Mouse (Mus musculus) cerebellum, adult (tissue): Measurements from ENCODE around the gene Chmp6.

ENCODE experiments used
- ATAC-seq: cut with Nextera tagmentation; 2 replicates; pipeline ENCODE4 v1.9.2; 2017; ENCODE audit warnings: mild to moderate bottlenecking, moderate library complexity, mixed read lengths; ENCODE audit not compliant: insufficient number of reproducible peaks, low FRiP score, low TSS enrichment

Chmp6 gene

DNA sequence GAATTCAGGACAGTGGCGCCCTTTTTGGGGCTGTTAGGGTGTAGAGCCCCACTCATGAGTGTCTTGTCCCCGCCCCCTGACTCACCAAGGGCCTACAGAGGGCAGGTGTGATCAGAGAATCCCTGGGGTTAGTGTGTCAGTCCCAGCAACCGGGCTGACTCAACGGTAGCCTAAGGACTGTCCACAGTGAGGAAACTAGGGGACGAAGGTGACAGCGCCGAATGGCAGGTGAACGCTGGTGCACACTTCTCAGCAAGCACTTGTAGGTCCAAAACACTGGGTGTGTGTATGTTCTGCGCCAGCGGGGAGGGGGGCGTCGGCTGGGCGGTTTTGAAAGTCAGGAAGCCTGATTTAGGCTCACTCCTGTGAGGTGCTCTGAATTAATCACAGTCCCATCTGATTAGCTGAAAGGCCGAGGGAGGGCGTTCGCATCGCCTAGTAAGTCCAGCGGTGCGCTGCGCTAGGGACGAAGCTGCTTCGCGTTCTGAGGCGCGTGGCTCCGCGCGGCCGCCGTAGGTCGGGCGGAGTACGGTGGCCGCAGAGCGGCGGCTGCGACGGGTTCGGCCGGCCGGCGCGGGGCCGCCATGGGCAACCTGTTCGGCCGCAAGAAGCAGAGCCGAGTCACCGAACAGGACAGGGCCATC lies at the start of gene Chmp6:
TSS of gene Chmp6 (plus strand) at position 151 of the 644 bp plus-strand sequence.
- peak; percentile 36; the same call in 1 of the 2 replicates for ATAC-seq

DNA sequence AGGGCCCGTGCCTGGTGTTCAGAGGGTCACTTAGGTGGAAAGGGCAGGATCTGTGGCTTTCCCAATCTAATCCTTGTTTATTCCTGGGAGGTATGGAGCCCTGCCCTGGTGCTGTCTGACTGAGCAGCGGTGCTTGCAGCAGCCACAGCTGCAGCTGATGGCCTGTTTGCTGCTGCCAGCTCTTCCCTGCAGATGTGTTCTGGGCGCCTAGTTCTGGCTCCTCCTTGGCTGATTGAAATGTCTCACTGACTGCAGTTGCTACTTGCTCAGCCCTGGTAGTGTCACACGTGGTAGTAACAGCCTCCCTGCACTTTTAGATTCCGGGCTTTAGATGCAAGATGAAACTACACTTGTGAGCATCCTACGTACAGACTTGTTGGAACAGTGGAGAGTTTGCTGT lies 46.4 kb upstream of the Chmp6 start:
- ATAC-seq: no peak

DNA sequence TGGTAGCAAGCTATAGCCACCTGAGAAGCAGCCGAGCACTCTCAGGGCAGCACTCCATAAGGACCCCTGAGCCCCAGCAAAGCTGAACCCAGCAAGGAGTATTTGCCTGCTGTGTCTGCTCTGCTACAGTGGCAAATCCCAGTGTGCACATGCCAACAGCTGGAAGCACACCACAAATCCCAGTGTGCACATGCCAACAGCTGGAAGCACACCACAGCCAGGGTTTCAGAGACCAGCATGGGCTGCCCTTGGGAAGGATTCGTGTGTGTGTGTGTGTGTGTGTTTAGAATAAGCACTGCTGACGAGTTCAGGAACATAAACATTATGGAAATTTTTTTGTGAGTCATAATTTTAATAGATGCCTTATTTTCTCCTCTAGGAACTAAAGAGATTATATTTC lies 45.1 kb upstream of the Chmp6 start:
- no peak for ATAC-seq

DNA sequence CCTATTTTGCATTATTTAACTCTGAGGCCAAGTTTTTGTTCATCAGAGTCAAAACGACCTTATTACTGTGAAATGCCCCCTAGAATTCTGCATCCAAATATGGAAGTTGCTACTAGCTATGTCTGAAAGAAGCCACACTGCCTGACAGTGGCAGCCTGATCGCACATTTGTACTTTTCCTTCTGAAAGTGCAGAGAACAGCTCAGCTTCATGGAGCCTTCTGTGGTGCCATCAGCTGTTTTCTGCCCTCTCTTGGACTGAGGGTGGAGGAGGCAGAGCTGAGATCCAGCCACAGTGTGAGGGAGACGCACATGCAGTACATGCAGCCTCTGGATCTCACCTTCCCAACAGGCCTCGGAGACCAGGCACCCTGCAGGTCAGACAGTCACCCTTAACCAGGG lies 44.7 kb upstream of the Chmp6 start:
- ATAC-seq: no peak

DNA sequence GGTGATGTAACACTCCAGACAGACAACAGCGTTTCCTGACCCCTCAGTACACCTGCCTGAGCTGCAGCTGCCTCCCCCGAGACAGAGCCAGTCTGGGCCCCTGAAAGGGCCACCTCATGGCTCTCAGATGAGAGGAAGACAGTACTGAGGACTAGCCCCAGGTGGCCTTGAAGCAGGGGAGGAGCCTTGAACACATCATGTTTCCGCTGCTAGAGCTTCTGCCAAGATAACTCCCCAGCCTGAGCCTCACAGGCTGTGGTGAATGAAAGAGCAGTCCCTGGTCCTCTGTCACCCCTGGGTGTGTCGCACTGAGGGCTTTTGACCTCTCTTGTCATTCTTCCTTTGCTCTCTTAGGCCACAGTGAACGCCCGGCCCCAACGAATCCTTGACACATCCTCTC lies 42.1 kb upstream of the Chmp6 start:
- ATAC-seq: no peak

DNA sequence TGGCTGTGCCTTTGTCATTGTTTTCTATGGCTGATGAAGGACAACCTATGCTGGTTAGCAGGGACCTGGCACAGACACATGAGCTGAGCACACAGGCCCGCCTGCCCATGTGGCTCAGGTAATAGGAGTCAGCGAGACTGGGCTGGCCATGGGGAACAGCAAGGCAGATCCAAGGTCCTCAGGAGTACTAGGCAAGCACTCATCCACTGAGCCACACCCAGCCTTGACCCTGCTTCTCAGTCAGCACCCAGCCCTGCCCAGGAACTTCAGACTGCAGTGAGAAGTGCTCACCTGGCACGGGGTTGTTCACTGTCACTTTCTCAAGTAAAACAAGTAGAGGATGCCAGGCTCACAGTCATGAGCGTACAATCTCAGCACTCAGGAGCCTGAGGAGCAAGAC lies 39.6 kb upstream of the Chmp6 start:
- no peak for ATAC-seq

DNA sequence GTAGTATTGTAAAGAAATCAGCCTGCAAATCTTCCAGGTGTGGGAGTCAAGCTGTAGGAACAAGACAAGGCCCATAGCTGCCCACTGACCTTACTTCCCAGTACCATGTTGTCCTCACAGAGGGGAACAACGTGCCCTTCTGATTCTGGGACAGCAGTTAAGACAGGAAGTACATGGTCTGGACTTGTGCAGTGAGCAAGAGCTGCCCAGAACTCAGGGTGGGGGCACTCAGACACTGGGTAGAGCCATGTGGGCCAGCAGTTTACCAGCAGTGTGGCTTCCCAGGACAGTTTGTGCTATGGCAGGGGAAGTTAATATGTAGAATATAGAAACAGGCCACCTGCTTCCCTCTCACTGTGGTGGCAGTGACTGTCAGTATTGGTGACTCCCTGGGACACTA lies 38.4 kb upstream of the Chmp6 start:
- no peak for ATAC-seq

DNA sequence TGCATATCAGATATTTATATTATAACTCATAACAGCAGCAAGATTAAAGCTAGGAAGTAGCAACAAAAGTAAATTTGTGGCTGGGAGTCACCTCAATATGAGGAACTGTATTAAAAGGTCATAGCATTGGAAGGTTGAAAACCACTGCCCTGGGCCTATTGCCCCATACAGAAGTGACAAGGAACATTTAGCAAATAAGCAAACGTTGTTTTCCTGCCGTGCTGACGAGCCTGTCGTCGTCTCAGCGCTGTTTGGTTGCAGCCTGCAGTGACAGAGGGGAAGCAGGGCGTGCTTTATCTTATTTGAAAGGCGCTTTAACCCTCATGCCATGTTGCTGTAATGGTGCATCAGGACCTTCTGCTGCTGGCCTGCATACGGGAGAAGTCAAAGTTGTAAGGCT lies 37.6 kb upstream of the Chmp6 start:
- no peak for ATAC-seq

DNA sequence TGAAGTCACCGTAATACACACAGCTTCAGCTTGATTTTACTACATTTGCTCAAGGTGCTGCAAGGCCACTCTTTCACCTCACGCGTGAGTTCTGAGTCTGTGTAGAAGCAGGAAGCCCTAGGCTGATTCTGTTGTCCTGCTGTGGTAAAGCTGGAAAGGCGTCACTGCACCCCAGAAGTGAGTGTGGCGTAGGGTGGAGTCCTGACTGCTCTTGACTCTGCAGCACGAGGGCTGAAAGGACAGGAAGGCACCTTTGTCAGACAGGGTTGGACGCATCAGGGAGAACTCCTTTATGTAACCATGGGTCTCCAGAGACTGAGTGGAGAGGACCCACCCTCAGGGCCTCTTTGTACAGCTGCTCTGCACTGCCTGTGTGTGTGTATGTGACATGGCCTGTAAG lies 36.1 kb upstream of the Chmp6 start:
- no peak for ATAC-seq

DNA sequence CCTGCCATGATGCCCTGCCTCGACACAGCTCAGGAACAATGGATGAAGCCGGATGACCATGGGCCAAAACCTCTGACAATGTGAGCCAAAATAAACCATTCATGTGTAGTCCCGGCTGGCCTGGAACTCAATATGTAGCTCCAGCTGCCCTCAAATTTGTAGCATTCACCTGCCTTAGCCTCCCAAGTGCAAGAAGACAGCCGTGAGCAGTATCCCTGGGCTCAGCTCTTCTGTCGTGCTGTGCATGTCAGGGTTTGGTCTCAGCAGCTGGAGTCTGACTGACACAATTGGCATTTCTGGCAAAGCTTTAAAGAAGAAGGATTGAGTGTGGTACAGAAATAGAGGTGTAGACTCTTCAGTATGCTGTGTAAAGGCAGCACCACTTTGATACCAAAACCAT lies 33.7 kb upstream of the Chmp6 start:
- no peak for ATAC-seq

DNA sequence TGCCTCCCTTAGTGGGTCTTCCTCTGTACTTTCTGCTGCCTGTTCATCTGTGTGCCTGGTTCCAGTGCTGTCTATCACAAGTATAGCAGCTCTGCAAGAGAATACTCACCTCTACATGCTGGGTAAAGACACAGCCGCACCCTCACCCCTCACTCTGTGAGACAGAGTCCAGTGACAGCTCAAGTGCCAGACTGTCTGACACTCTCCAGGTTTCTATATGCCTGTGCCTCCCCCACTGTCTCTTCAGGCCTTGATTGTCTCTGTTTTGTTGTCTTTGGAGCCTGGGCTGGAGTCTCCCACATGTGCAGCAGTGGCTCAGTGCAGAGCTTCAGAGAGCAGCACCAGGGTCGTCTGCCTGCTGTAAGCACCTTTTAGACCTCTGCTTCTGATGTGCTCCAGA lies 29.6 kb upstream of the Chmp6 start:
- no peak for ATAC-seq

DNA sequence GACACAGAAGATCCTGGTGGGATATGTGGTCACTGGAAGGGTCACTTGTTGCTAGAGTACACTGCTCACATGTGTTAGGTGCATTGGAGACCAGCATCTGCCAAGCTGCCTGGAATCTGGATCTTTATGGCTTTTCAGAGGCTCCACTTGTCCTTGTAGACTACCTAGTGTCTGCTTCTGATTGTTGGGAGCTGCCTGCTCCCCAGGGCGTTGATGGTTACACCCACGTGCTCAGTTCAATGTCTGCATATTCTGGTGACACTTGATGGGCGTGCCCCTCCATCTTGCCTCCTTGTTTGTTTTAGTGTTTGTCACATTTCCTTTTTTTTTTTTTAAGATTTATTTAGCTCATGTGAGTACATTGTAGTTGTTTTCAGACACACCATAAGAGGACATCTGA lies 23.3 kb upstream of the Chmp6 start:
- ATAC-seq: no peak

DNA sequence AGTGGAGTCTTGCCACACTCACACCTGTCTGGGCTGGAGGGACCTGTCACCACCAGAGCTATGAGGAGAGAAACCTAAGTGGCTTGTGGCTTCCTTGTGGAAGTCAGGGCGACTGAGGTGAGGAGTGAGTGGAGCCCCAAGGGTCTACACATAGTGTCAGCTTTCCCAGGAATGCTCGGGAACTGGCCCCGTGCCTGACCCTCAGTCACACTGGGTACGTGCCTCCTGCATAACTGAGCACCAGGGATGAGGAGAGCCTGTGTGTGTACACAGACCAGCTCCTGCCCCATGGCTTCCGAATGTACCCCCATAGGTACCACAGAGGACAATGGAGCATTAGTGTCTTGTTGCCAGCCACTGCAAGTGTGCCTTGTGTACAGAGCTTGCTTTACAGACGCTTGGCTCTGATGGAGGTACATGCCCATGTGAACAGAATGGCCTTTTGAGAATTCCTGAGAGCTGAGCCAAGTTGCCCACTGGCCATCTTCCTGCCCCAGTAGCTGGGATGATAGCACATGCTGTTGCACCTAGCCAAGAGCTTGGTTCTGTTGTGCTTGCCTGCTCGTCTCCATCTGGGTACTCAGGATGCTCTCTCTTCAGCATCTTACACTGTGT lies 21.5 kb upstream of the Chmp6 start:
- ATAC-seq: peak; percentile 45; the same call in 1 of the 2 replicates

DNA sequence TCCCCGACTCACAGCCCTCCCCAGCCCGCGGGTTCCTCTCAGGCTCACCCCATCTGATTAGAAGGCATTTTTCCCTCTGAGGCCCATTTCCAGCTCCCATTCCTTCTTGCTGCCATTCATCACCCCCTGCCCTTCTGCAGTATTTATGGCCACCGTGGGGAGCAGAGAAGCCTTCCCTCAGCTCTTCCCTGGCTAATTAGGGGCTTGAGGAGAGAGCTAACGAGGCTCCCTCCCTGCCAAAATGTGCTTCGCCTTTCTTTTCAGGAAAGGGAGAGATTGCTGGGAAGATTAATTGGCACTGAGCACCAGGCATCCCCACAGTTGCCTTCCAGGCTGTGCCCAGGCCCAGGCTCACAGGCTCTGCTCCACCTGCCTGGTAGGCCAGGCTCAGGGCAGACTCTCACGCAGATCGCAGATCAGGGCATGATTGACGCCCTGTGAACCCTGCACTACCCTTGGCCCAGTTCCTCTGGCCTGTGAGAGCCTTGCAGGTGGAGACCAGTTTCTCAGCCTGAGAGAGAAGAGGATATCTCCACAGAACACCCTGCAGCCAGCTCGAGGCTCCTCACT lies 19.5 kb upstream of the Chmp6 start:
- no peak for ATAC-seq

DNA sequence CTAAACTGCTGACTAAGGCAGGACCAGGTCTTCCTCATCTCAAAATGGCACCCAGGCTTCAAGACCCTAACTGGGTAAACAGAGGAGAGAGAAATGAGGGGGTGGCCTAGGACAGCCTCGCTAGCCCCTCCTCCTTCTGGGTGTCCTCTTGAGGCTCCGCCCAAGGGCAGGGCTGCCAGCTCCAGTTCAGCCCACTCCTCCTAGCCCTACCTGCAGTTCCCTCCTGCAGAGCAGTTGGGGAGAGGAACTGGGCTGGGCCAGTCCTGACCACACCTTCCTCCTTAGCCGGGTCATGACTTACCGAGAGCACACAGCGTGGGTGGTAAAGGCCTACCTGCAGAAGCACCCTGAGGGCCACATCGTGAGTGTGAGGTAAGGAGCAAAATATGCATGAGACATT lies 18.6 kb upstream of the Chmp6 start:
- no peak for ATAC-seq

DNA sequence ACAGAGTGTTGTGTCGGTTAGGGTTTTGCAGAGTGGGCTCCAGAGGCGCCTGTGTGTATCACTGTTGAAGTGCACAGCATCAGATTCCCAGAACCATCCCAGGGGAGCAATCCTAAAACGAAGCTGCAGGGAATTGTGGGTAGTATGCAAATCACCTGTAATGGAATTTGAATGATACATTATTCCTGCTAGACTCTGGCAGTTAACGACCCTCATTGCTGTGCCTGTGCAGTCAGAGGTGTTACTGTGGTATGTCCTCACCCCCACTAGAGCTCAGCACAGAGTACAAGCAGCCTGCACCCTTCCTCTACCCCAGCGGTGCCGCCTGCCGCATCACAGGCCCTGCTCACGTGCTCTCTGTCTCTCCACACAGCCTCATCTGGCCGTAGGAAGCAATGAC lies 16.2 kb upstream of the Chmp6 start:
- ATAC-seq: no peak

DNA sequence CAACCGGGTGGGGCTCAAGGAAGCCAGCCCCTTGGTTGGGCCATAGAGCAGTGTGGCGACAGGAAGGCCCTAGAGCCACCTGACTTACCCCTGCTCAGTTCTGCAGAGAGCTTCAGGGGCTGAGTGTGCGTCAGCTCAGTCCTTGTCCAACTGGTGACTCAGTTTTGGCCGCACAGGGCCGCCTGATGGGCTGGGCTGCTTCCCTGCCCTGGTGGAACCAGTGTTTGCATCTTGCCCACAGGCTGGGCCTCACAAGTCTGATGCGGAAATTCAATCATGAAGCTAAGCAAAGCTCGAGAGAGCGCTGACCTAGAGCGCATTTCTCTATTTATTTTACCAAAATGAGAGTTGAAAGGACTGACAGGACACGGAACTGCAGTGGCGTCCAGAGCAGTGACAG lies 14.3 kb upstream of the Chmp6 start:
- no peak for ATAC-seq

DNA sequence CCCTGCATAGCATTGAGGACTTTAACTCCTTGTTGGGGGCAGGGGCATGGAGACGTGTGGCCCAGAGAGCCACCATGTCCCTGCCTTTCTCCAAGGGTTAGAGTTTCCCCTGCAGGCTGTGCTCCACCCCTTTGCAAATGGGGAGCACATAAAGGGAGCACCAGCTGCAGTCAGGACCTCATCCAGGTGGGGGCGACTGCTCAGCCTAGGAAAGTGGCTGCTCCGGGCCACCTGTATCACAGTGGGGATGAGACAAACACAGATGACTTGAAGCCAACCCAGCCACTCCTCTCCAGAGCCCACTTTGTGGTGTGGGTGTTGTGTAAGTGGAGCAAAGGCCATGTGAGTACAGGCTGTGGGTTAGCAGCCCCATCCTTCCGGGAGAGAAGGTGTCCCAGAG lies 12.1 kb upstream of the Chmp6 start:
- no peak for ATAC-seq

DNA sequence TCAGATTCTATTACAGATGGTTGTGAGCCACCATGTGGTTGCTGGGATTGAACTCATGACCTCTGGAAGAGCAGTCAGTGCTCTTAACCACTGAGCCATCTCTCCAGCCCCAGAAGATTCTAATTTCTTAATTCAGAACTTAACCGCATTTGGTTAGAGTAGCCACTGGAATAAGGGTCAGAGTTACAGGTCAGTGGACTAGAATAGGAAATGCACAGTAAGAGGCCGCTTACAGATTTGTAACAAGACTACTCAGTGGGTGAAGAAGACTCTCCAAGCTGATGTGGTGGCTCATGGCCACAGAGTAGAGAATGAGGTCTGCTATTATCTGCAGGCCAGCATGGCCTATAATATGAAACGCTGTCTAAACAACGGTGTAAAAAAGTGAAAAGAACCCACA lies 10.3 kb upstream of the Chmp6 start:
- ATAC-seq: no peak

DNA sequence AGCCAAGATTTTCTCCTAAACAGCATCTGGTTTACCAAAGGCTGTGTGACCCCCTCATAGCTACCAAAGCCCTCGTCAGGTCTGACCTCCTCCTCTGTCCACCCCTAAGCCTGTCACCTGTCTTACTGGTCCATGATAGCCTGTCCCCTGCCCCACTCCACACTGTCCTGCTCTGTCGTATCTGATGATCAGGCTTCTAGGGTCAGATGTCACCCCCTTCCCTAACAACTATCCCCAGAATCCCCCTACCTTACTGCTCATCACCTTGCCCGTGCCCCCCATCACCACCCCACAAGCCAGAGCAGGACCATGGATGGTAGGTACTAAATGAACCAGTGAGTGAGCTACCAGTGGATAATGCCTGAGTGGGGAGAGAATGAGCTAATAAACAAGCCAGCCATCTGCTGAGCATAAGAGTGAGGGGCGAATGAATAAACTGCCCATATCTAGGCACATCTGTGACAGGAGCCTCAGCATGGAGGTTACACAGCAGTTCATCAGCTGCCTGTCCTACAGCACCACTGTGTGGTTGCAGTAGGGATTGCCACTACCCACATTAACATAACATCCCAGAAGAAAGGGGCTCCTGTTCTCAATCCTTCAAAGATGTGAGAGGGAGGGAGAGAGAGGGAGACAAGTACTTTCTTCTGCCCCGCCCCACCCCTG lies 8.5 kb upstream of the Chmp6 start:
- no peak for ATAC-seq

DNA sequence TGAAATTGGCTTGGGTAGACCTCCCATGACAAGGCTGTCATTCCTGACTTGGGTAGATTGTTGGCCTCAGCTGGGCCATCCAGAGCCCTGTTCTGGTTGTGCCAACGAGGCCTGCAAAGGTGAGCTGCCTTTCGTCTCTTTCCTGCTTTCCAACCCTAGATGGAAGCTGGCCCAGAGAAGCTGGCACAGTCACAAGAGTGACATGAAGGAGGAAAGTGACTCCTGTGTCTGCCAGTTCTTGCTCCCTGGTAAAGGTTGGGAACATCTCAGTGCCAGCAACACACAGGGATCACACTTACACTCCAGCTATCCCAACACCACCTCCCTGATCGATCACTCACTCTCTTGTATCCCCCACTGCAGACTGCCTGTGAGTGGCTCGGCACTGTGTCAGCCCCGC lies 7.4 kb upstream of the Chmp6 start:
- ATAC-seq: no peak
